Mouse (Mus musculus) large intestine, adult 2 months (tissue): ENCODE results near the gene Litaf. TPM values are rescaled to one million over a fixed set of nuclear protein-coding genes. Genes with fewer than 3 reads are reported as not detected.

Experiments used
- DNase-seq: peaks from one replicate; pipeline ENCODE4 v3.0.0-alpha.2; 2012; ENCODE audit warnings: low read depth, low spot score
- WGBS: fragments of 180-500 bp; shearing (Covaris S2); methylation state at CpG from one replicate; pipeline ENCODE4 v1.1.7; 2018; 5-methylcytosine and 5-hydroxymethylcytosine counted together
- polyA plus RNA-seq: library from polyadenylated mRNA; depleted of rRNA; stranded (reverse); fragments of >200 nt; gene quantifications from 2 replicates; pipeline ENCODE4 v1.2.3, GENCODE M21; 2012; rRNA removed

The Litaf gene
- 200 and 251 TPM in 2 replicates for polyA plus RNA-seq

- peak; percentile 74 for DNase-seq
- under 1% methylated on average over 78 of the region's 78 CpGs for WGBS
Observed at GRCm38 (mm10) chr16:11066029-11066832, at the start of gene Litaf. Gene Litaf (minus strand): TSS chr16:11066157.

GRCm38 (mm10) chr16:11109198-11109740, 43.3 kb upstream of the Litaf start:
- no peak for DNase-seq
- 57% methylated on average over 4 of the region's 4 CpGs for WGBS

GRCm38 (mm10) chr16:11104905-11105304, 38.9 kb upstream of the Litaf start:
- WGBS, result 94% methylated on average over 1 of the region's 1 CpGs
- DNase-seq, result no peak

DNA sequence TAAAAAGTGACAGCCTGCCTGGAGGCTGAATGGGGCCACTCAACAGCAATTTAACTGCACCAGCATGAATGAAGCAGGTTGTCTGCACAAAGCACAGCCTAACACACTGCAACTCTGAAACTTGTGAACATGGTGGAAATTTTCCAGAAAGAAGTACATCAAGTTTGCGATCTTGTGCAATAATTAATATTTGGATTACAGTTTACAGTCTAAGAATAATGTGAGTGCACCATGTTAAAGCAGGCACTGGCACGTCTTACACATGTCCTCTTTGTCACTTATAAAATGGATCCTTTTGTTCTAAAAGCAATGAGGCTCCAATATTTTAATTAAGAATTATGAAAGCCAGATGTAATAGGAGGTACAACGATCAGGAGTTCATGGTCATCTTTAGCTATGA, 31.3 kb upstream of the Litaf start:
- no peak for DNase-seq
- 89% methylated on average over 3 of the region's 3 CpGs for WGBS

DNA sequence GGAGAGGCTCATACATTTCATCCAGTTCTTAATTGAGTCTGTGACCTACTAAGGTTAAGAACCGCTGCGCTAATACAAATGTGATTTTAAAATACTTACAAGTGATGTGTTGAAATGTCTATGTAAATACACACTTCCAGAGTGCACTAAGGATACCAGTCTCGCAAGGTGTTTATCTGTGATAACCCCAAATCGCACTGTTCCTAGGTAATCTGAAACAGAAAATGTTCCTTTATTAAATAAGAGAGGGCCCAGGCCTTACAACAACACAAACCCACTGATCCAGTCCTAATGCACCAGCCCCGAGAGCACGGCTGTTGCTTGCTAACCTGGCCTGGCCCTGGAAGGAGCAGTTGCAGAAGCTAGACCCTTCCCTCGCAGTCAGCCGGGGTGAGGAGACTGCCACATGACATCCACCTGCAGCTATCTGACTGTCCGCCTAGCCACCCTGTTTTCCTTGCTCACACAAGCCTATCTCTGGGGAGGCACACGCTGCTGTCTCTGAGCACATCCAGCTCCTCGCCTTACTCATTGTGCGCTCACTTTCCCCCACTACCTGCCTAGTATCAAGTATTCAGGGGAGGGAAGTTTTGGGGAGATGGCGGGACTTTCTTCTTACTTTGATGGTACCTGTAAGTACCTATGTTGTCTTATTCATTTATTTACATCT, 27.9 kb upstream of the Litaf start:
- WGBS, result 95% methylated on average over 13 of the region's 13 CpGs
- DNase-seq, result no peak

- WGBS, result 71% methylated on average over 3 of the region's 3 CpGs
- no peak for DNase-seq
Observed at GRCm38 (mm10) chr16:11092523-11092922, 26.6 kb upstream of the Litaf start.

GRCm38 (mm10) chr16:11092061-11092460, 26.1 kb upstream of the Litaf start:
- WGBS, result 65% methylated on average over 4 of the region's 4 CpGs
- no peak for DNase-seq

DNA sequence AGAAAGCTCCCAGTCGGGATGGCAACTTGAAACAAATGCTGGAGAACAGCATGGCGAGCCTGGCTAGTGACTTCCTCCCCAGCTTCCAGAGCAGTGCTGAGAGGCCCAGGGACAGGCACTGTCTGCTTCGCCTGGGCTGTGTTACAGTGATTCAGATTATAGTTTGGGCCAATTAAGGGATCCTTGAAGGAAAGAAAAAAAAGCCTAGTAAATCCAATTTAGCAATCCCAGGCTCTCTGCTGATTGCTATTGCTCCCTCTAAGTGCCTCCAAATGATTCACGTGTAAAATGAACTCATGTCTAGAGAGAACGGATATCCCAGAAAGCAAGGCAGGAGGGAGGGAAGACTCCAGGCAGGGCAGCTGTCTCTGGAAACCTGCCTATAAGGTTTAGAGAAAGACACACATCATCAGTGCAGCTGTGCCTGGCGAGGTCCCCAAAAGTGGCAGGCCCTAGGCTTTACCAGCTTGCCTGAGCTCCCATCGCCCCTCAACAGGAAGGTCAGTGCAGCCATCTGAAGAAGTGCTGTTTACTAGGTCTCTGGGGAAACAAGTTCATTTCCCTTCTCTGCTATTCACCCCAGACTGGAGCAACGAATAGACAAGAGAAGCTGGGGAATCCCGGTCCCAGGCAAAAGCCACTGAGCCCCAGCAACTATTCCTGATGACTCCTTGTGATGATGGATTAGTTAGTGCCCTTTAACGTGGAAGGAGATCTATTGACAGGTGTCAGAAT, 25.0 kb upstream of the Litaf start:
- WGBS, result 78% methylated on average over 10 of the region's 10 CpGs
- DNase-seq, result no peak

GRCm38 (mm10) chr16:11086856-11087588, 21.1 kb upstream of the Litaf start:
- no peak for DNase-seq
- 74% methylated on average over 5 of the region's 5 CpGs for WGBS

- 96% methylated on average over 3 of the region's 3 CpGs for WGBS
- DNase-seq, result no peak
Observed at GRCm38 (mm10) chr16:11086299-11086698, 20.3 kb upstream of the Litaf start.

- no peak for DNase-seq
- WGBS, result 85% methylated on average over 8 of the region's 8 CpGs
Observed at GRCm38 (mm10) chr16:11084181-11084580, 18.2 kb upstream of the Litaf start.

- no peak for DNase-seq
- WGBS, result 70% methylated on average over 3 of the region's 3 CpGs
Observed at GRCm38 (mm10) chr16:11078216-11078869, 12.4 kb upstream of the Litaf start.

GRCm38 (mm10) chr16:11077601-11078201, 11.7 kb upstream of the Litaf start:
- 88% methylated on average over 9 of the region's 9 CpGs for WGBS

GRCm38 (mm10) chr16:11073060-11073459, 7.1 kb upstream of the Litaf start:
- 72% methylated on average over 6 of the region's 6 CpGs for WGBS
- DNase-seq, result no peak

More at GRCm38 (mm10) chr16:11077601-11078201, 11.7 kb upstream of the Litaf start:
- DNase-seq, result no peak

- no peak for DNase-seq
- WGBS, result 81% methylated on average over 8 of the region's 8 CpGs
Observed at GRCm38 (mm10) chr16:11072454-11072853, 6.5 kb upstream of the Litaf start.

DNA sequence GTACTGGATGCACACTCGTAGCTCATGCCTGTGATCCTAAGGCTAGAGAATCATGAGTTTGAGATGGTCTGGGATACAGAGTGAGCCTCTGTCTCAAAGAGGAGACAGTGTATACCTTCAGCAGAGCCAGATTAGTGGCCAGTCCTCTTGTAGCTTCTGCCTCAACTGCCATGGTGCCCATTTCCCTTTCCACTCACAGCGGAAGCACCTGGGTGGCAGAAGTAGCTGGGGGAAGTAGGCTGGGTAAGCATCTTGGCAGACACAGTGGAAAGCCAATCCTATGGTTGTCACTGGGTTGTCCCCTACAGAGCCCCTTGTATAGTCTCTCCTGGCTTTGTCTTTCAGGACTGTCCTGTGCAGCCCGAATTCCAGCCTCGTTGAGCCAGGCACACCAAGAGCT, 5.9 kb upstream of the Litaf start:
- DNase-seq, result no peak
- WGBS, result 84% methylated on average over 4 of the region's 4 CpGs

DNA sequence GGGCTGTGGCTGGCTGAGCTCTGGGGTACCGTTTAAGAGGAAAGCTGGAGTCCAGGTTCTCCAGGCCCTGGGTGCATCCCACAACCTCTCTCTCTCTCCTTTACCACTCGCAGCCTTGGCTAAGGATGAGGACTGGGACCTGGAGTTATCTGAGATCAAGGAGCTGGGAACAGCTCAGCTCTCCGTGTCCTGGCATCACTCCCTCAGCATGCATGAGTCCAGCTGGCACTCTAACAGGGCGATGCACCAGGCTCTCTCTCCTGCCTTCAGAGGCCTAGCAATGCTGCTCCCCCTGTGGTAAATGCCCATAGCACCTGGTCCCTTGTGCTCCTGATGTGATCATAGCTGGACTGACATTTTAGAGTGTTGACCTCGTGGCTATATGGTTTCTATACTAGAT, 5.2 kb upstream of the Litaf start:
- WGBS, result 67% methylated on average over 5 of the region's 5 CpGs
- no peak for DNase-seq

GRCm38 (mm10) chr16:11069710-11070420, 3.9 kb upstream of the Litaf start:
- 61% methylated on average over 7 of the region's 7 CpGs for WGBS
- no peak for DNase-seq
